ENCODE assay signal across 14 mouse cellular contexts in genomic region chr19:16870501-16871191, GRCm38 (mm10). TPM values are rescaled to one million over a fixed set of nuclear protein-coding genes. Genes with fewer than 3 reads are reported as not detected.
DNase-seq lines count a peak whose midpoint lies in the region; TF ChIP-seq lines count a peak whose summit lies in the region.
"Had no signal": no experiment of that assay in that cellular context is flagged by ENCODE, and none has a peak within 500 bp of the region (broad histone marks: within the 10 kb centered on the region; RNA-seq: fewer than 3 reads in every experiment).

No protein-coding gene starts in this region.

- H3K4me1 ChIP-seq in E14TG2a.4 (replicated peaks; ENCODE audit: low read depth, low read length) = peaks cover 49% of the 10 kb centered on the region

- TF ChIP-seq CTCF in E14TG2a.4 (conservative IDR thresholded peaks at IDR 0.05; ENCODE audit: low read length) = no peak

- H3K27me3 ChIP-seq in E14TG2a.4 (ENCODE audit: insufficient read depth, low read length) = peaks cover 86% of the 10 kb centered on the region

- no peaks in the 10 kb centered on the region for H3K36me3 ChIP-seq in E14TG2a.4 (ENCODE audit: insufficient read depth, low read length)
- H3K36me3 ChIP-seq: limb, embryonic 12.5 days had no signal

- DNase-seq in kidney, adult 18-20 months = peak; percentile 8
- DNase-seq in kidney, adult 8-10 months = no peak
- DNase-seq in ES-CJ7 (ENCODE audit: low read depth, low spot score) = peak; percentile 41
- peak; percentile 13 for DNase-seq in induced T-regulatory cell, adult 2 months (ENCODE audit: low read depth)
- DNase-seq in gastrocnemius, postnatal 10 days = no peak
- DNase-seq in spleen, postnatal 36 days (ENCODE audit: low spot score in 2 of 2) = no peak
- DNase-seq: adrenal gland, postnatal 14 days; lung, postnatal 36 days; spleen, adult 18-20 months; thymus, postnatal 36 days had no signal

- H3K4me3 ChIP-seq in E14TG2a.4 (replicated peaks; ENCODE audit: low read length) = peak overlapping the region; percentile 46
- H3K4me3 ChIP-seq: limb, embryonic 12.5 days had no signal

- no peaks in the 10 kb centered on the region for H3K9me3 ChIP-seq in E14TG2a.4 (ENCODE audit: low read length)
- H3K9me3 ChIP-seq: limb, embryonic 12.5 days had no signal

RNA-seq across cellular contexts. Expression of gene Foxb2, which starts 3.0 kb away (rescaled TPM):
- total RNA-seq in gastrocnemius, postnatal 10 days (2021) = not detected
- total RNA-seq: adrenal gland, postnatal 14 days; layer of hippocampus, adult 18-20 months; MEL had no signal

Comparison
In these comparisons a context has a peak if more than half of its experiments do, and no peak if none do; other contexts are left out.
1. DNase-seq: peak in kidney, adult 18-20 months (single experiment), ES-CJ7 (single experiment) and induced T-regulatory cell, adult 2 months (single experiment); none in kidney, adult 8-10 months (0 of 2), gastrocnemius, postnatal 10 days (single experiment) and spleen, postnatal 36 days (0 of 2).